Mouse (Mus musculus): ENCODE data around the gene Ttf1. TPM values are rescaled to one million over a fixed set of nuclear protein-coding genes. Genes with fewer than 3 reads are reported as not detected.
"Not testable (repeated sequence)": the region's sequence is repeated elsewhere in the genome, so short reads cannot be mapped to it uniquely, and the experiment has no call there.

Ttf1 gene
- polyA plus RNA-seq, 1 experiment from 2014 or later: 12.2 TPM

DNA sequence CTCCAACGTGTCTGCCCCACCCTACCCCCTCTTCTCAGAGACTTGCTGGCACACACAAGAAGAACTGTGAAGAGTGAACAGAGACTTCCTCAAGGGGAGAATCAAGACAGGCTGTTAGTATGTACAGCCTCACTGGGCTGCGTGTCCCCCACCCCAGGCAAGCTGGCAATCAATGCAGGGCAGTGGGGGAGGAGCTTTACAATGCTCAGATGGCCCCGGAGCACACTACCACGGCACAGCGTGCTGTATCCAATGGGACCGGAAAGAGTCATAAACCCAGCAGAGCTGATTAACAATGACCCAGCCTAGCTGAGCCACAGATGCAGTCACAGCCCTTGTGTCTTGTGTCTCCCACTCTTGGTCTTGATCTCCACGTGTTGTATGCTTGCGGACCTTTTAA lies 38.7 kb downstream of the Ttf1 start:
- DNase-seq (ENCODE audit: low spot score): no peak
- WGBS: 45% methylated on average over 8 of the region's 8 CpGs
- Histone ChIP-seq H3K9ac (ENCODE audit: low read length) (no peak overlapping the region), H3K4me3 (ENCODE audit: low read depth, low read length) (no peak overlapping the region), H3K27ac (ENCODE audit: low read depth, low read length) (no peak overlapping the region), H3K4me2 (ENCODE audit: low read depth) (no peak overlapping the region), H3K36me3 (ENCODE audit: control insufficient read depth, insufficient read depth, low read length) (no peaks in the 10 kb centered on the region), H3K9me3 (ENCODE audit: control insufficient read depth, low read length) (no peaks in the 10 kb centered on the region), H3K27me3 (ENCODE audit: control insufficient read depth, insufficient read depth, low read length) (no peaks in the 10 kb centered on the region), H3K4me1 (ENCODE audit: control insufficient read depth, insufficient read depth, low read length) (no peaks in the 10 kb centered on the region)
- ATAC-seq (ENCODE audit: insufficient read depth, low FRiP score, low TSS enrichment): no peak

GRCm38 (mm10) chr2:29099646-29100045 lies 39.6 kb downstream of the Ttf1 start:
- H3K9ac ChIP-seq (ENCODE audit: low read length): no peak overlapping the region
- DNase-seq (ENCODE audit: low spot score): no peak
- H3K4me3 ChIP-seq (ENCODE audit: low read depth, low read length): no peak overlapping the region
- no peak overlapping the region for H3K4me2 ChIP-seq (ENCODE audit: low read depth)
- no peaks in the 10 kb centered on the region for H3K9me3 ChIP-seq (ENCODE audit: control insufficient read depth, low read length)
- no peaks in the 10 kb centered on the region for H3K27me3 ChIP-seq (ENCODE audit: control insufficient read depth, insufficient read depth, low read length)
- H3K36me3 ChIP-seq (ENCODE audit: control insufficient read depth, insufficient read depth, low read length): no peaks in the 10 kb centered on the region
- 90% methylated on average over 14 of the region's 14 CpGs for WGBS
- ATAC-seq (ENCODE audit: insufficient read depth, low FRiP score, low TSS enrichment): no peak
- H3K4me1 ChIP-seq (ENCODE audit: control insufficient read depth, insufficient read depth, low read length): no peaks in the 10 kb centered on the region
- no peak overlapping the region for H3K27ac ChIP-seq (ENCODE audit: low read depth, low read length)

GRCm38 (mm10) chr2:29100822-29101534 lies 40.9 kb downstream of the Ttf1 start:
- Histone ChIP-seq H3K27me3 (ENCODE audit: control insufficient read depth, insufficient read depth, low read length) (no peaks in the 10 kb centered on the region), H3K4me2 (ENCODE audit: low read depth) (no peak overlapping the region), H3K4me1 (ENCODE audit: control insufficient read depth, insufficient read depth, low read length) (no peaks in the 10 kb centered on the region), H3K36me3 (ENCODE audit: control insufficient read depth, insufficient read depth, low read length) (no peaks in the 10 kb centered on the region), H3K4me3 (ENCODE audit: low read depth, low read length) (no peak overlapping the region), H3K9me3 (ENCODE audit: control insufficient read depth, low read length) (no peaks in the 10 kb centered on the region), H3K9ac (ENCODE audit: low read length) (no peak overlapping the region), H3K27ac (ENCODE audit: low read depth, low read length) (no peak overlapping the region)
- ATAC-seq (ENCODE audit: insufficient read depth, low FRiP score, low TSS enrichment) (no peak), DNase-seq (ENCODE audit: low spot score) (no peak)
- 78% methylated on average over 7 of the region's 7 CpGs for WGBS

- not testable (repeated sequence) for H3K27me3 ChIP-seq (ENCODE audit: control insufficient read depth, insufficient read depth, low read length); H3K36me3 ChIP-seq (ENCODE audit: control insufficient read depth, insufficient read depth, low read length); H3K27ac ChIP-seq (ENCODE audit: low read depth, low read length); DNase-seq (ENCODE audit: low spot score); H3K4me1 ChIP-seq (ENCODE audit: control insufficient read depth, insufficient read depth, low read length); H3K4me2 ChIP-seq (ENCODE audit: low read depth); H3K9ac ChIP-seq (ENCODE audit: low read length); H3K4me3 ChIP-seq (ENCODE audit: low read depth, low read length); H3K9me3 ChIP-seq (ENCODE audit: control insufficient read depth, low read length); ATAC-seq (ENCODE audit: insufficient read depth, low FRiP score, low TSS enrichment)
- WGBS: 88% methylated on average over 9 of the region's 10 CpGs
These were observed 42.6 kb downstream of the Ttf1 start for GRCm38 (mm10) chr2:29102416-29103377.

GRCm38 (mm10) chr2:29120969-29121368 lies 60.9 kb downstream of the Ttf1 start:
- DNase-seq (ENCODE audit: low spot score) (no peak), ATAC-seq (ENCODE audit: insufficient read depth, low FRiP score, low TSS enrichment) (no peak)
- Histone ChIP-seq H3K9me3 (ENCODE audit: control insufficient read depth, low read length) (no peaks in the 10 kb centered on the region), H3K4me1 (ENCODE audit: control insufficient read depth, insufficient read depth, low read length) (peaks cover 3% of the 10 kb centered on the region; the same call in 1 of the 2 replicates), H3K36me3 (ENCODE audit: control insufficient read depth, insufficient read depth, low read length) (no peaks in the 10 kb centered on the region), H3K4me3 (ENCODE audit: low read depth, low read length) (no peak overlapping the region), H3K27ac (ENCODE audit: low read depth, low read length) (no peak overlapping the region), H3K27me3 (ENCODE audit: control insufficient read depth, insufficient read depth, low read length) (no peaks in the 10 kb centered on the region), H3K9ac (ENCODE audit: low read length) (no peak overlapping the region), H3K4me2 (ENCODE audit: low read depth) (no peak overlapping the region)

DNA sequence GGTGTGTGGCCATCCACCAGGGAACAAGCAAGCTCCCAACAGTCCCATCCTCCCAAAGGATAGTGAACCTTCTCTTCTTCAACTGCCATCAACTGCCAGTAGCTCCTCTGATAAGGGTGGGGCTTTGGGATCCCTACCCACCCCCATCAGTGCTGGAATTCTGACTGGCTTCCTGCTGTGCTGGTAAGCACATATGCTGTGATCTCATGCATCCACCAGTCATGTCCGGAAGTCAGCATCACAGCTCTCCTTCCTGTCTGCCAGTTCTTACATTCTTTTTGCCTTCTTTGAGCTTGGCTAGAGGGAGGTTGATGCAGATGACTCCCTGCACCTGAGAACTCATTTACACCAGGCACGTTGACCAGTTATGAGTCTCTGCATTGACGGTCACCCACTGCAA lies 62.4 kb downstream of the Ttf1 start:
- H3K27me3 ChIP-seq (ENCODE audit: control insufficient read depth, insufficient read depth, low read length): no peaks in the 10 kb centered on the region
- no peak overlapping the region for H3K9ac ChIP-seq (ENCODE audit: low read length)
- no peaks in the 10 kb centered on the region for H3K9me3 ChIP-seq (ENCODE audit: control insufficient read depth, low read length)
- no peak overlapping the region for H3K4me3 ChIP-seq (ENCODE audit: low read depth, low read length)
- no peak for ATAC-seq (ENCODE audit: insufficient read depth, low FRiP score, low TSS enrichment)
- peaks cover 9% of the 10 kb centered on the region for H3K4me1 ChIP-seq (ENCODE audit: control insufficient read depth, insufficient read depth, low read length)
- 74% methylated on average over 3 of the region's 3 CpGs for WGBS
- no peaks in the 10 kb centered on the region for H3K36me3 ChIP-seq (ENCODE audit: control insufficient read depth, insufficient read depth, low read length)
- no peak overlapping the region for H3K4me2 ChIP-seq (ENCODE audit: low read depth)
- DNase-seq (ENCODE audit: low spot score): no peak
- H3K27ac ChIP-seq (ENCODE audit: low read depth, low read length): no peak overlapping the region

DNA sequence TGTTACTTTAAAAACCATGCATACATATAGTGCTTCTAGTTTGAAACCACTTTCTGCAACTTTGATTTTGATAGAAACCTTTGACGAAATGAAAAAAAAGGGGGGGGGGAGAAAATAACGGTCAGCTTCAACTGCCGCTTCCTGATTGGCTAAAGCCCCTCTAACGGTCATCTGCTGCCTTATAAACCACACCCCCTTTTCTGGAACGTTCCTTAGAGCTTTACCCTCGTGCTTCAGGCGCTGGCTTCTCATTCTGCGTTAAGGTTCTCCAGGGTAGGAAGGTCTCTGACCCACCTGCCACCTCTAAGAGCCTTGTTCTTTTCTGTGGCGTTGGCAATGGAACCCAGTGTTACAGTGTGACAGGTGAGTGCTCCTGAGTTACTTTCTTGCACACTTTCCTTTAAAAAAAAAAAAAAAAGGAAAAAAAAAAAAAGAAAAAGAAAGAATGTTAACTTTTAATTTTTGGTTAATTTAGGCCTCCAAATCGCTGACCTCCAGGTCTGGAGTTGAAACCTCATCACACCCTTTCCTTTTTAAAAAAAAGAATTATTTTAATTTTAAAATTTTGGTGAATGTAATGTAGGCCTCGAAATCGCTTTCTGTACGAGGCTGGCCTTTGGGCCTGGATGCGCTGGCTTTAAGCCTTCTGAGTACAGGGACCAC lies 64.0 kb downstream of the Ttf1 start, which contains the start of gene Setx:
Gene Setx, plus strand, starts transcription at position 275 of the 663 bp plus-strand sequence.
- ATAC-seq (ENCODE audit: insufficient read depth, low FRiP score, low TSS enrichment) (no peak), DNase-seq (ENCODE audit: low spot score) (no peak)
- Histone ChIP-seq H3K27ac (ENCODE audit: low read depth, low read length) (peak within 1 kb of the TSS; percentile 94), H3K4me1 (ENCODE audit: control insufficient read depth, insufficient read depth, low read length) (peaks cover 9% of the 10 kb centered on the region), H3K27me3 (ENCODE audit: control insufficient read depth, insufficient read depth, low read length) (no peaks in the 10 kb centered on the region), H3K36me3 (ENCODE audit: control insufficient read depth, insufficient read depth, low read length) (no peaks in the 10 kb centered on the region), H3K4me3 (ENCODE audit: low read depth, low read length) (peak within 1 kb of the TSS; percentile 69), H3K9me3 (ENCODE audit: control insufficient read depth, low read length) (no peaks in the 10 kb centered on the region), H3K9ac (ENCODE audit: low read length) (peak within 1 kb of the TSS; percentile 83), H3K4me2 (ENCODE audit: low read depth) (peak within 1 kb of the TSS; percentile 83)
- WGBS: 70% methylated on average over 14 of the region's 14 CpGs

GRCm38 (mm10) chr2:29124571-29124935 lies 64.5 kb downstream of the Ttf1 start:
- no peaks in the 10 kb centered on the region for H3K9me3 ChIP-seq (ENCODE audit: control insufficient read depth, low read length)
- DNase-seq (ENCODE audit: low spot score) (no peak), ATAC-seq (ENCODE audit: insufficient read depth, low FRiP score, low TSS enrichment) (peak; percentile 24)
- H3K9ac ChIP-seq (ENCODE audit: low read length): peak overlapping the region; percentile 49
- peaks cover 9% of the 10 kb centered on the region for H3K4me1 ChIP-seq (ENCODE audit: control insufficient read depth, insufficient read depth, low read length)
- no peaks in the 10 kb centered on the region; the same call in 1 of the 2 replicates for H3K36me3 ChIP-seq (ENCODE audit: control insufficient read depth, insufficient read depth, low read length)
- H3K4me2 ChIP-seq (ENCODE audit: low read depth): peak overlapping the region; percentile 83
- H3K27me3 ChIP-seq (ENCODE audit: control insufficient read depth, insufficient read depth, low read length): no peaks in the 10 kb centered on the region
- H3K27ac ChIP-seq (ENCODE audit: low read depth, low read length): peak overlapping the region; percentile 94; the same call in 1 of the 2 replicates
- H3K4me3 ChIP-seq (ENCODE audit: low read depth, low read length): peak overlapping the region; percentile 69
- under 1% methylated on average over 24 of the region's 24 CpGs for WGBS

Measured in neural tube, embryonic 11.5 days (tissue).